Mouse (Mus musculus) midbrain, postnatal 0 days (tissue): ENCODE measurements at regions not wholly inside any gene's neighbourhood (a gene's known extent, or its start where the extent isn't known, plus 50 kb on each side); places are given as distances from the start of the nearest gene placed in this dataset.
"Not testable (repeated sequence)": the region's sequence is repeated elsewhere in the genome, so short reads cannot be mapped to it uniquely, and the experiment has no call there.

Experiments used
- ATAC-seq: fragments of 200-750 bp; cut with Nextera tagmentation; 2 replicates; pipeline ENCODE4 v1.8.0; 2017; ENCODE audit warnings: moderate number of reproducible peaks, mild to moderate bottlenecking, moderate TSS enrichment, moderate library complexity; ENCODE audit not compliant: low FRiP score
- DNase-seq: peaks from one replicate; pipeline ENCODE4 v3.0.0-alpha.2; 2015; ENCODE audit warnings: low spot score
- H3K27ac ChIP-seq: fragments of 300-500 bp; sonication (generic); 2 replicates; pipeline ENCODE4 v1.5.1; 2014; ENCODE audit warnings: low read depth, mild to moderate bottlenecking, low read length, mixed read lengths
- H3K27me3 ChIP-seq: fragments of 300-500 bp; sonication (generic); 2 replicates; pipeline ENCODE4 v1.6.1; 2014; ENCODE audit warnings: low read length, control low read depth, mixed read lengths; ENCODE audit not compliant: insufficient read depth
- H3K36me3 ChIP-seq: fragments of 300-500 bp; sonication (generic); 2 replicates; pipeline ENCODE4 v1.6.1; 2014; ENCODE audit warnings: low read length, control low read depth, mixed read lengths; ENCODE audit not compliant: insufficient read depth
- H3K4me1 ChIP-seq: fragments of 300-500 bp; sonication (generic); 2 replicates; pipeline ENCODE4 v1.6.1; 2014; ENCODE audit warnings: mild to moderate bottlenecking, control low read depth, antibody characterized with exemption, low read length, mixed read lengths; ENCODE audit not compliant: insufficient read depth
- H3K4me2 ChIP-seq: fragments of 300-500 bp; sonication (generic); 2 replicates; pipeline ENCODE4 v1.6.1; 2014; ENCODE audit warnings: low read depth, mild to moderate bottlenecking, low read length, mixed read lengths; ENCODE audit not compliant: poor library complexity, severe bottlenecking
- H3K4me3 ChIP-seq: fragments of 300-500 bp; sonication (generic); 2 replicates; pipeline ENCODE4 v1.5.1; 2014; ENCODE audit warnings: low read depth, mild to moderate bottlenecking, low read length, moderate library complexity
- H3K9ac ChIP-seq: fragments of 300-500 bp; sonication (generic); replicated peaks from 2 replicates; pipeline ENCODE4 v1.6.1; 2014; ENCODE audit warnings: mild to moderate bottlenecking, low read length, moderate library complexity, mixed read lengths; ENCODE audit not compliant: poor library complexity, severe bottlenecking
- H3K9me3 ChIP-seq: fragments of 300-500 bp; sonication (generic); 2 replicates; pipeline ENCODE4 v1.6.1; 2016; ENCODE audit warnings: low read length, control low read depth
- CTCF ChIP-seq: IDR thresholded peaks from 2 replicates; pipeline ENCODE4 v1.5.1; 2016; ENCODE audit warnings: antibody characterized with exemption, mild to moderate bottlenecking
- WGBS: fragments of 180-500 bp; shearing (Covaris S2); extraction: QIAGEN DNeasy Blood & Tissue Kit; methylation state at CpG from one replicate; pipeline ENCODE4 v1.1.7; 2014; 5-methylcytosine and 5-hydroxymethylcytosine counted together

DNA sequence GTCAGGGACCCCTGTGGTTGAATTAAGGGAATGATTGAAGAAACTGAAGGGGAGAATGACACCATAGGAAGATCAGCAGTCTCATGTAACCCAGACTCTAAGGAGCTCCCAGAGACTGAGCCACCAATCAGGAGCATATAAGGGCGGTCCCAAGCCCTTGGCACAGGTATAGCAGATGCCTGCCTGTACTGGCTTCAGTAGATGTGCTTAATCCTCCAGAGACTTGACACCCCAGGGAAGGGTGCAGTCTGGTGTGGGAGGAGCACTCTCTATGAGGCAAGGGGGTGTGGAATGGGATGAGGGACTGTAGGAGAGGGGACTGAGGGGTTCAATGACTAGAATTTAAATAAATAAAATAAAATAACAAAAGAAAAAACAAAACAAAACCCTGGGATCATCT is 298.7 kb downstream of the Ppp1r3a start:
- DNase-seq, result no peak
- ATAC-seq, result 0 out of 2 replicates have a peak, but pooled peaks have one; percentile 31
- H3K27me3 ChIP-seq, result no peaks in the 10 kb centered on the region
- no peaks in the 10 kb centered on the region for H3K36me3 ChIP-seq
- H3K4me2 ChIP-seq, result no peak overlapping the region
- H3K9me3 ChIP-seq, result no peaks in the 10 kb centered on the region
- H3K27ac ChIP-seq, result no peak overlapping the region
- H3K9ac ChIP-seq, result no peak overlapping the region
- TF ChIP-seq CTCF, result no peak
- WGBS, result 81% methylated on average over 1 of the region's 1 CpGs
- H3K4me1 ChIP-seq, result no peaks in the 10 kb centered on the region
- H3K4me3 ChIP-seq, result no peak overlapping the region

DNA sequence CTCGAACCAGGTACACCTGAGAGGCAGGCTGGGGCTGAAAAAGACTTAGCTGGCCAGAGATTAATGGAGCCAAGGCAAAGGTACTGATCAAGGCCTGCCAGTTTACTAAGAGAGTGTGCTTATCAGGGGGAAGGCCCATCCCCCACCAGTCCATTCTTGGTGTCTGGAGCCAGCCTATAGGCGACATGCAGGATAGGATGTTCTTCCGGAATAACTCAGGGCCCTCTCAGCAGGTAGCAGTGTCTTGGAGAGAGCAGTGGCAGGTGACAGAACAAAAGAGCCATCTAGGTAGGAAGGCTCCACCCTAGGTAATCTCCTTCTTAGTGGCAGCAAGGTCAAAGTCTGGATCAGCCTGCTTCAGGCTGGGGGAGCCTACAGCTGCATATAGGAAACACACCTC is 301.8 kb downstream of the Ppp1r3a start:
- not testable (repeated sequence) for DNase-seq, H3K36me3 ChIP-seq

DNA sequence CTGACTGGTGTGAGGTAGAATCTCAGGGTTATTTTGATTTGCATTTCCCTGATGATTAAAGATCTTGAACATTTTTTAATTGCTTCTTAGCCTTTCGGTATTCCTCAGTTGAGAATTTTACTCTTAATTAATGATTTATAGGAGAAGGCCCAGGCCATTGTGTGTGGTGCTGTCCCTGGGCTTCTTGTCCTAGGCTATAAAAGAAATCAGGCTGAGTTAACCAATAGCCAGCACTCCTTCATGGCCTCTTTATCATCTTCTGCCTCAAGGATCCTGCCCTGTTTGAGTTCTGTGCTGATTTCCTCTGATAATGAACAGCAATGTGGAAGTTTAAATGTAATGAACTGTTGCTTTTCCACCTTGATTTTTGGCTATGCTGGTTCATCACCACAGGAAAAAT is 323.3 kb downstream of the Ppp1r3a start:
- DNase-seq (no peak), ATAC-seq (no peak)
- TF ChIP-seq CTCF, result no peak
- H3K36me3 ChIP-seq, result no peaks in the 10 kb centered on the region
- H3K4me1 ChIP-seq, result no peaks in the 10 kb centered on the region
- H3K9ac ChIP-seq, result no peak overlapping the region
- H3K27ac ChIP-seq, result no peak overlapping the region
- no peak overlapping the region for H3K4me2 ChIP-seq
- WGBS, result 83% methylated on average over 1 of the region's 1 CpGs
- no peaks in the 10 kb centered on the region for H3K27me3 ChIP-seq
- H3K9me3 ChIP-seq, result no peaks in the 10 kb centered on the region
- no peak overlapping the region for H3K4me3 ChIP-seq

More for the DNA sequence above, 301.8 kb downstream of the Ppp1r3a start:
- not testable (repeated sequence) for ATAC-seq, H3K9ac ChIP-seq, H3K4me1 ChIP-seq, H3K27me3 ChIP-seq, H3K27ac ChIP-seq, H3K4me2 ChIP-seq, H3K9me3 ChIP-seq, H3K4me3 ChIP-seq
- 84% methylated on average over 3 of the region's 3 CpGs for WGBS

DNA sequence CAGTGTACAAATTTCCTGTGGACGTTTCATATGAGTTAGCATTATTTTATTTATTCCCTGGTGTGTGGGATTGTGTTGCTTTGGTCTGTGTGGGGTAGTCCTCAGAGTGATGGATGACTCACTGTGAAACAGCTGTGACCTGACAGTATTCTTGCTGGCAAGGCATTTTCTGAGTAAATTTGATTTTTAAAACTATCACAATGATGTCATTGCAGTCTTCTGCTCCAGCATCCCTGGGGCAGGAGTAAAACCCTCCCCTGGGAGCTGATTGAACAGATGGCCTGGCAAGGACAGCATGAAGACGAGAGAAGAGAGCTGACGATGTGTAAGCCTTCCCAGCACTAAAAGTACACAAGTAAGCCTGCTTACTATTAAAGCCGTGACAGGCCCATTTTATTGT is 345.3 kb downstream of the Ppp1r3a start:
- WGBS, result 35% methylated on average over 4 of the region's 4 CpGs
- ATAC-seq (no peak), DNase-seq (peak; percentile 54)
- Histone ChIP-seq H3K4me2 (no peak overlapping the region), H3K4me1 (no peaks in the 10 kb centered on the region), H3K4me3 (no peak overlapping the region), H3K9ac (no peak overlapping the region), H3K36me3 (no peaks in the 10 kb centered on the region), H3K27me3 (no peaks in the 10 kb centered on the region), H3K9me3 (no peaks in the 10 kb centered on the region), H3K27ac (no peak overlapping the region)
- TF ChIP-seq CTCF, result no peak

DNA sequence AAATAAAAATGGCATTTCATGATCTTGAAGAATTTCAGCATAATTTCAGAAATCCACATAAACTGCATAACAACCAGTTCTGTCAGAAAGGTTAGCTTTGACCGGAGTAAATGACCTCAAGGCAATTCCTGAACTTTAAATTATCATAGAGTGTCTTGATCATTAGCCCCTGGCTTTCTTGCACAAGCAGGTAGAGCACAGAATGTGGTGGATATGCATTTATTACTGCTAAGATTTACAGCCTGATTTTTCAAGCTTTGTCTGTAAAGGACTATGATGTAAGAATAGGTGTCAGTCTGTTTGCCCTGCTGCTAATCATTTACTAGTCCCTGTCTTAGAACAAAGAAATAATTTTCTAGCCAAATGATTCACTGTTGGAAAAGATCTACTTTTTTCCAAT is 347.3 kb downstream of the Ppp1r3a start:
- Histone ChIP-seq H3K4me1 (no peaks in the 10 kb centered on the region), H3K9ac (no peak overlapping the region), H3K27me3 (no peaks in the 10 kb centered on the region), H3K4me3 (no peak overlapping the region), H3K4me2 (no peak overlapping the region), H3K9me3 (no peaks in the 10 kb centered on the region), H3K27ac (no peak overlapping the region), H3K36me3 (no peaks in the 10 kb centered on the region)
- 72% methylated on average over 1 of the region's 1 CpGs for WGBS
- TF ChIP-seq CTCF, result no peak
- DNase-seq, result no peak
- no peak for ATAC-seq

DNA sequence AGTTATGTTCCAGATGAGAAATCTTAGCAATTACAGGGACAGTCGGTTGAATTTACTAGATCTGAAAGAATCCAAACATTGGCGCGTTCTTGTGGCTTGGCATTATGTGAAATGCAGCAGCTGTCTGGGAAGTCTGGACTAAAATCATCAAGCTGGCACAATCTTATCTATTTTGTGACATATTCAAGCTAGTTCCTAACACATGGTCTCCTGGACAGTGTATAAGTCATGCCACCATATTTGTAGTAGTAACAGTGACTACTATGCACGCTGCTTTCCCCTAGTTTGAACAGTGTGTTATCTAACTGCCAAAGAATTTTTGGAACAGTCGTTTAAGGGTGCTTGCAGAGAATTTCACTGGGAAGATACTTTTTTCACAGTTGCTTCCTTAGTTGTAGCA is 396.8 kb downstream of the Ppp1r3a start:
- Histone ChIP-seq H3K4me3 (no peak overlapping the region), H3K9ac (no peak overlapping the region), H3K4me1 (no peaks in the 10 kb centered on the region), H3K9me3 (no peaks in the 10 kb centered on the region), H3K27ac (no peak overlapping the region), H3K27me3 (no peaks in the 10 kb centered on the region), H3K4me2 (no peak overlapping the region), H3K36me3 (no peaks in the 10 kb centered on the region)
- DNase-seq, result peak; percentile 12
- no peak for TF ChIP-seq CTCF
- 79% methylated on average over 5 of the region's 5 CpGs for WGBS
- no peak; the same call in 1 of the 2 replicates for ATAC-seq
